Mouse (Mus musculus): ENCODE results near the gene Slx4ip.
"Not testable (repeated sequence)": the region's sequence is repeated elsewhere in the genome, so short reads cannot be mapped to it uniquely, and the experiment has no call there.

Gene Slx4ip

GRCm38 (mm10) chr2:136891068-136891950, at the start of gene Slx4ip, which contains the start of the genes AL731706.1 and Mkks:
Gene Slx4ip, plus strand, starts transcription at chr2:136891218.
Gene AL731706.1, minus strand, starts transcription at chr2:136891389.
Gene Mkks, minus strand, starts transcription at chr2:136891389.
- DNase-seq, result peak; percentile 98 to 99

GRCm38 (mm10) chr2:136850366-136850765, 40.7 kb upstream of the Slx4ip start:
- DNase-seq, result no peak

GRCm38 (mm10) chr2:136854543-136855388, 36.3 kb upstream of the Slx4ip start:
- no peak for DNase-seq

GRCm38 (mm10) chr2:136885579-136885978, 5.4 kb upstream of the Slx4ip start, which contains the start of gene AL731706.2:
Gene AL731706.2, minus strand, starts transcription at chr2:136885679.
- no peak for DNase-seq

- no peak for DNase-seq
Observed at GRCm38 (mm10) chr2:136886846-136887245, 4.2 kb upstream of the Slx4ip start.

GRCm38 (mm10) chr2:136890716-136891067, 326 bp upstream of the Slx4ip start:
- DNase-seq, result not testable (repeated sequence)

- peak; percentile 87 to 89 for DNase-seq
Observed at GRCm38 (mm10) chr2:136891951-136892371, 943 bp downstream of the Slx4ip start.

GRCm38 (mm10) chr2:136894494-136894893, 3.5 kb downstream of the Slx4ip start:
- DNase-seq, result no peak

GRCm38 (mm10) chr2:136896131-136896530, 5.1 kb downstream of the Slx4ip start:
- no peak for DNase-seq

- DNase-seq, result no peak
Observed at GRCm38 (mm10) chr2:136908596-136908995, 17.6 kb downstream of the Slx4ip start.

- no peak for DNase-seq
Observed at GRCm38 (mm10) chr2:136909298-136909697, 18.3 kb downstream of the Slx4ip start.

- DNase-seq, result no peak
Observed at GRCm38 (mm10) chr2:136911958-136912411, 21.0 kb downstream of the Slx4ip start.

- no peak for DNase-seq
Observed at GRCm38 (mm10) chr2:136913021-136913420, 22.0 kb downstream of the Slx4ip start.

GRCm38 (mm10) chr2:136914334-136914902, 23.4 kb downstream of the Slx4ip start:
- DNase-seq, result no peak

- no peak for DNase-seq
Observed at GRCm38 (mm10) chr2:136919433-136919832, 28.4 kb downstream of the Slx4ip start.

- no peak for DNase-seq
Observed at GRCm38 (mm10) chr2:136920257-136920993, 29.4 kb downstream of the Slx4ip start.

- DNase-seq, result no peak
Observed at GRCm38 (mm10) chr2:136921003-136921408, 30.0 kb downstream of the Slx4ip start.

- DNase-seq, result no peak
Observed at GRCm38 (mm10) chr2:136936391-136937288, 45.6 kb downstream of the Slx4ip start.

- DNase-seq, result no peak
Observed at GRCm38 (mm10) chr2:136938249-136938648, 47.2 kb downstream of the Slx4ip start.

GRCm38 (mm10) chr2:136946297-136946696, 55.3 kb downstream of the Slx4ip start:
- no peak for DNase-seq

- no peak for DNase-seq
Observed at GRCm38 (mm10) chr2:136947500-136947899, 56.5 kb downstream of the Slx4ip start.

Measured in spleen, adult 18-20 months (tissue).